Mouse (Mus musculus) G1E (cell line): ENCODE results near the gene B3gnt8.

ENCODE experiments used
- CTCF ChIP-seq: IDR thresholded peaks from 2 replicates; pipeline ENCODE4 v1.5.1; 2012; ENCODE audit warnings: low read depth, low read length, inconsistent platforms, mixed read lengths
- GATA1 ChIP-seq: IDR thresholded peaks from 2 replicates; pipeline ENCODE4 v1.6.1; 2012; ENCODE audit warnings: borderline replicate concordance, low read length, inconsistent platforms, mixed read lengths
- GATA2 ChIP-seq: IDR thresholded peaks from 2 replicates; pipeline ENCODE4 v1.6.1; 2012; ENCODE audit warnings: low read depth, low read length, inconsistent platforms, borderline replicate concordance
- POLR2AphosphoS5 ChIP-seq: IDR thresholded peaks from 2 replicates; pipeline ENCODE4 v1.6.1; 2012; ENCODE audit warnings: low read depth, low read length, inconsistent platforms; ENCODE audit not compliant: insufficient replicate concordance
- TAL1 ChIP-seq: conservative IDR thresholded peaks from 2 replicates; pipeline ENCODE4 v1.6.1; 2012; ENCODE audit warnings: low read depth, low read length, inconsistent platforms, mixed read lengths

- TF ChIP-seq CTCF (no peak), TAL1 (no peak), GATA1 (no peak), POLR2AphosphoS5 (no peak), GATA2 (no peak)
These were observed 48.4 kb downstream of the B3gnt8 start, which contains the start of gene Tmem91 for GRCm38 (mm10) chr7:25674719-25675300.
